Mouse (Mus musculus) heart, postnatal 0 days (tissue): ENCODE results near the gene Micu1.

Experiments used
- CTCF ChIP-seq: IDR thresholded peaks from 2 replicates; pipeline ENCODE4 v1.5.1; 2016; ENCODE audit warnings: antibody characterized with exemption, control low read depth, low read depth
- EP300 ChIP-seq: IDR thresholded peaks from 2 replicates; pipeline ENCODE4 v1.6.1; 2016; ENCODE audit warnings: antibody characterized with exemption, low read depth

GRCm38 (mm10) chr10:59778137-59778710 is 75.9 kb downstream of the Micu1 start:
- no peak for TF ChIP-seq CTCF
- no peak for TF ChIP-seq EP300
